Mouse (Mus musculus) heart, adult 2 months (tissue): ENCODE measurements around the gene Inpp4a. TPM values are rescaled to one million over a fixed set of nuclear protein-coding genes. Genes with fewer than 3 reads are reported as not detected.
A peak's percentile ranks its signal among the peaks of the same experiment; 100 is the strongest.

Experiments
- DNase-seq, 2 experiments: peaks; one replicate each; pipeline ENCODE4 v3.0.0; 2021
- H3K27ac ChIP-seq: fragments of 200-600 bp; 2 replicates; pipeline ENCODE4 v1.8.1; 2022
- H3K27me3 ChIP-seq: fragments of 200-500 bp; 2 replicates; pipeline ENCODE4 v1.6.1; 2012; ENCODE audit warnings: mild to moderate bottlenecking, low read length, inconsistent platforms, mixed read lengths; ENCODE audit not compliant: control insufficient read depth, insufficient read depth
- H3K36me3 ChIP-seq: fragments of 200-500 bp; 2 replicates; pipeline ENCODE4 v1.6.1; 2012; ENCODE audit warnings: low read length, inconsistent platforms; ENCODE audit not compliant: control insufficient read depth, insufficient read depth
- H3K4me1 ChIP-seq: fragments of 200-500 bp; 2 replicates; pipeline ENCODE4 v1.6.1; 2011; ENCODE audit warnings: low read length; ENCODE audit not compliant: control insufficient read depth, insufficient read depth
- H3K4me3 ChIP-seq: fragments of 200-600 bp; 2 replicates; pipeline ENCODE4 v1.8.1; 2022
- H3K79me2 ChIP-seq: fragments of 200-500 bp; replicated peaks from 2 replicates; pipeline ENCODE4 v1.6.1; 2012; ENCODE audit warnings: mild to moderate bottlenecking, inconsistent platforms, low read length, moderate library complexity, mixed read lengths; ENCODE audit not compliant: control insufficient read depth, insufficient read depth
- H3K9ac ChIP-seq: fragments of 200-500 bp; 2 replicates; pipeline ENCODE4 v1.6.1; 2012; ENCODE audit warnings: low read depth, mild to moderate bottlenecking, control low read depth, inconsistent platforms, low read length, mixed read lengths
- CTCF ChIP-seq: fragments of 200-600 bp; IDR thresholded peaks from 2 replicates; pipeline ENCODE4 v1.8.1; 2022; ENCODE audit warnings: antibody characterized with exemption, mild to moderate bottlenecking, moderate library complexity
- EP300 ChIP-seq: fragments of 200-500 bp; IDR thresholded peaks from 2 replicates; pipeline ENCODE4 v1.6.1; 2011; ENCODE audit warnings: low read depth, low read length, control low read depth; ENCODE audit not compliant: insufficient read depth
- POLR2A ChIP-seq: fragments of 200-500 bp; IDR thresholded peaks from 2 replicates; pipeline ENCODE4 v1.6.1; 2011; ENCODE audit warnings: mild to moderate bottlenecking, low read depth, low read length, control low read depth; ENCODE audit not compliant: insufficient read depth
- WGBS: fragments of 180-500 bp; shearing (Covaris S2); methylation state at CpG from one replicate; pipeline ENCODE4 v1.1.7; 2018; 5-methylcytosine and 5-hydroxymethylcytosine counted together
- intact Hi-C: fragments of 180-260 bp; cut with DNase I; formaldehyde crosslinking; loops from one replicate; pipeline ENCODE4 v1.15.1; 2025
- polyA plus RNA-seq: library from polyadenylated mRNA; depleted of rRNA; stranded (reverse); fragments of >200 nt; gene quantifications from 2 replicates; pipeline ENCODE4 v1.2.3, GENCODE M21; 2012
- total RNA-seq, 2 experiments: library from RNA; stranded (reverse); gene quantifications; 2 replicates each; pipeline ENCODE4 v1.2.3; 2021

Gene Inpp4a
- total and polyA plus RNA-seq, 3 experiments: 10.3 to 19.2 (median 18.9) TPM

DNA sequence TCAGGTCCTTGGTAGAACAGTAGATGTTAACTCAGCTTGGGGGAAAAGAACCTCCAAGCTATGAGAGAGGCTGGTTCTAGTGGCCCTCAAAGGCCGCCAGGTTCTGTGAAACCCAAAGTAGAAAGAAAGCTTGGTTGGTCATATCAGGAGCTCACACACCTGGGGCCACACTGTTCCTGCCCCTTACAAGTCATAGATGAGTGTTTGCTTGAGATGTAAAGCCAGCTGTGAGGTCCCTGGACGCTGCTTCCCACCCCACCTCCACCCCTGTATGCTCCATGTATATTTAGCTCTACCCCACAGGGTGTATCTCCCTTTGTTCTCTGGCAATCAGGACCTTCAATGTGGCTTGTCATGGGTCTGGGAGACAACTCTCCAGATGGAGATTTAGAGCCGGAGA lies 109.0 kb downstream of the Inpp4a start:
- H3K36me3 ChIP-seq: no peaks in the 10 kb centered on the region
- 79% methylated on average over 3 of the region's 3 CpGs for whole genome bisulfite sequencing
- TF ChIP-seq CTCF (no peak), POLR2A (no peak), EP300 (no peak)

DNA sequence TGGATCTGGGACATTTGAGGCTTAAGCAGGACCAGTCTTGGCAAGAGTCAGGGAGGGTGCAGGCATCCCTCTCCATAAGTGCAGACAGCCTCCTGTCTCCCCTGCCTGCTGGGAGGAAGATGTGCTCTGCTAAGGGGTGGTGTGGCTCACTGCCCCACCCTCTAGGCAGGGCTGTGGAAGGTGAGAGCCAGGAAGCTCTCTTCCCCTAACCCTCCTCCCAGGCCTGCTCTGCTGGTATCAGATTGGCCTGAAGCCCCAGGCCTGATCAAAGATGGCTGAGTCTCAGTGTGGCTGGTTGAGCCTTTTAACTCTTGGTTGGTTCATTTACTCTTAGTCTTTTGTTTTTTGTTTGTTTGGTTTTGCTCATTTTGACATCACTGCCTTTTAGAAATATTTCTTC lies 110.0 kb downstream of the Inpp4a start:
- no peak for TF ChIP-seq POLR2A
- TF ChIP-seq CTCF: no peak
- TF ChIP-seq EP300: no peak
- H3K9ac ChIP-seq: no peak overlapping the region
- no peak for DNase-seq
- H3K36me3 ChIP-seq: no peaks in the 10 kb centered on the region
- no peaks in the 10 kb centered on the region for H3K4me1 ChIP-seq
- H3K27ac ChIP-seq: no peak overlapping the region
- no peaks in the 10 kb centered on the region for H3K27me3 ChIP-seq
- intact Hi-C loops: no loop called here
- H3K4me3 ChIP-seq: no peak overlapping the region
- no peaks in the 10 kb centered on the region for H3K79me2 ChIP-seq

More for the DNA sequence above, 109.0 kb downstream of the Inpp4a start:
- intact Hi-C loops: no loop called here
- DNase-seq: no peak
- H3K79me2 ChIP-seq: no peaks in the 10 kb centered on the region
- H3K9ac ChIP-seq: no peak overlapping the region
- no peaks in the 10 kb centered on the region for H3K27me3 ChIP-seq
- H3K27ac ChIP-seq: no peak overlapping the region
- no peaks in the 10 kb centered on the region for H3K4me1 ChIP-seq
- H3K4me3 ChIP-seq: no peak overlapping the region

GRCm38 (mm10) chr1:37415394-37415793 lies 115.7 kb downstream of the Inpp4a start:
- Histone ChIP-seq H3K27me3 (no peaks in the 10 kb centered on the region), H3K4me1 (no peaks in the 10 kb centered on the region), H3K79me2 (no peaks in the 10 kb centered on the region), H3K27ac (no peak overlapping the region), H3K36me3 (peaks cover 2% of the 10 kb centered on the region; the same call in 1 of the 2 replicates), H3K4me3 (no peak overlapping the region), H3K9ac (no peak overlapping the region)
- 95% methylated on average over 1 of the region's 1 CpGs for WGBS
- DNase-seq: no peak
- TF ChIP-seq EP300 (no peak), CTCF (no peak), POLR2A (no peak)
- intact Hi-C loops: no loop called here

DNA sequence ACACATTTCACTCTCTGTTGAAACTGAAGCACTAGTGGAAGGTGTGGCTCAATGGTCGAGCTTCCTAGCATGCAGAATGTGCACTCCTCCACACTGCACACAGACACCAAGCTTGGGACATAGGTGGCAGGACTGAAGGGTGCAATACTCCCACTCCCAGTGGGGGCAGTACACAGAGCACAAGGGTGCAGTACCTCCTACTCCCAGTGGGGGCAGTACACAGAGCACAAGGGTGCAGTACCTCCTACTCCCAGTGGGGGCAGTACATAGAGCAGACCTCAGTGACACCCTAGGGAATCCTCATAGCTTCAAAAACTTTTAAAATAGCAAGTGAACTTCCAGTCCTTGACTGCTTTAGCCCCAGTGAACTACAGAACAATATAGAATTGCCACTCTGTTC lies 119.8 kb downstream of the Inpp4a start:
- peak; percentile 32 to 60 for DNase-seq
- Histone ChIP-seq H3K4me1 (no peaks in the 10 kb centered on the region), H3K36me3 (peaks cover 2% of the 10 kb centered on the region; the same call in 1 of the 2 replicates), H3K27ac (no peak overlapping the region), H3K4me3 (no peak overlapping the region), H3K79me2 (no peaks in the 10 kb centered on the region), H3K27me3 (no peaks in the 10 kb centered on the region), H3K9ac (no peak overlapping the region)
- 90% methylated on average over 1 of the region's 1 CpGs for WGBS
- TF ChIP-seq POLR2A (no peak), CTCF (peak; percentile 98), EP300 (0 out of 2 replicates have a peak, but pooled peaks have one; percentile 37)
- intact Hi-C loops: no loop called here

GRCm38 (mm10) chr1:37427144-37427875 lies 127.6 kb downstream of the Inpp4a start:
- 0 out of 2 replicates have a peak, but pooled peaks cover 2% of the 10 kb centered on the region for H3K79me2 ChIP-seq
- 90% methylated on average over 8 of the region's 8 CpGs for WGBS
- DNase-seq: no peak

GRCm38 (mm10) chr1:37428911-37429310 lies 129.2 kb downstream of the Inpp4a start:
- H3K9ac ChIP-seq: no peak overlapping the region
- H3K4me1 ChIP-seq: peaks cover 10% of the 10 kb centered on the region
- peak in 1 of 2 experiments; percentile 28 for DNase-seq
- peaks cover 5% of the 10 kb centered on the region for H3K36me3 ChIP-seq
- H3K79me2 ChIP-seq: 0 out of 2 replicates have a peak, but pooled peaks cover 2% of the 10 kb centered on the region
- intact Hi-C loops: loop anchor here (10.0 kb wide), 1 partner anchor 446 kb away; the partner anchor contains the start of gene Lipt1
- TF ChIP-seq POLR2A (no peak), EP300 (no peak), CTCF (no peak)
- peak overlapping the region; percentile 88 for H3K27ac ChIP-seq
- no peaks in the 10 kb centered on the region for H3K27me3 ChIP-seq
- H3K4me3 ChIP-seq: peak overlapping the region; percentile 87
- WGBS: 32% methylated on average over 2 of the region's 2 CpGs

More at GRCm38 (mm10) chr1:37427144-37427875, 127.6 kb downstream of the Inpp4a start:
- H3K4me1 ChIP-seq: peaks cover 10% of the 10 kb centered on the region
- H3K4me3 ChIP-seq: no peak overlapping the region
- TF ChIP-seq EP300 (no peak), POLR2A (no peak), CTCF (no peak)
- intact Hi-C loops: loop anchor here (10.0 kb wide), 1 partner anchor 447 kb away; the partner anchor contains the start of gene Lipt1
- H3K9ac ChIP-seq: no peak overlapping the region
- no peaks in the 10 kb centered on the region for H3K27me3 ChIP-seq
- no peak overlapping the region for H3K27ac ChIP-seq
- H3K36me3 ChIP-seq: peaks cover 5% of the 10 kb centered on the region
